Mouse (Mus musculus) cerebellum, adult 18-20 months (tissue): ENCODE measurements around the gene H2-Oa.

Experiments used
- DNase-seq, 2 experiments: peaks; one replicate each; pipeline ENCODE4 v3.0.0; 2021

H2-Oa gene

GRCm38 (mm10) chr17:34122188-34122984 lies 30.2 kb downstream of the H2-Oa start, which contains the start of gene Brd2:
Gene Brd2 (minus strand): TSS chr17:34122634.
- DNase-seq: peak; percentile 96 to 99

GRCm38 (mm10) chr17:34123111-34123510 lies 31.0 kb downstream of the H2-Oa start:
- DNase-seq: no peak

GRCm38 (mm10) chr17:34123518-34123917 lies 31.4 kb downstream of the H2-Oa start:
- DNase-seq: no peak

GRCm38 (mm10) chr17:34124649-34125048 lies 32.5 kb downstream of the H2-Oa start:
- no peak for DNase-seq

GRCm38 (mm10) chr17:34126826-34127420 lies 34.8 kb downstream of the H2-Oa start:
- DNase-seq: no peak

- DNase-seq: peak; percentile 69 to 82
Observed at GRCm38 (mm10) chr17:34127475-34127874, 35.3 kb downstream of the H2-Oa start.

GRCm38 (mm10) chr17:34128264-34128937 lies 36.3 kb downstream of the H2-Oa start:
- DNase-seq: no peak

- DNase-seq: no peak
Observed at GRCm38 (mm10) chr17:34128944-34129791, 37.0 kb downstream of the H2-Oa start.

GRCm38 (mm10) chr17:34130073-34130947 lies 38.2 kb downstream of the H2-Oa start:
- no peak for DNase-seq

GRCm38 (mm10) chr17:34131911-34132310 lies 39.8 kb downstream of the H2-Oa start:
- DNase-seq: no peak

- DNase-seq: no peak
Observed at GRCm38 (mm10) chr17:34133289-34133688, 41.1 kb downstream of the H2-Oa start.

GRCm38 (mm10) chr17:34134451-34134850 lies 42.3 kb downstream of the H2-Oa start:
- DNase-seq: no peak

- DNase-seq: peak; percentile 97 to 99
Observed at GRCm38 (mm10) chr17:34135297-34136224, 43.4 kb downstream of the H2-Oa start.

GRCm38 (mm10) chr17:34137601-34138000 lies 45.5 kb downstream of the H2-Oa start:
- DNase-seq: no peak

- no peak for DNase-seq
Observed at GRCm38 (mm10) chr17:34138655-34139054, 46.5 kb downstream of the H2-Oa start.

- DNase-seq: no peak
Observed at GRCm38 (mm10) chr17:34139416-34139815, 47.3 kb downstream of the H2-Oa start.

GRCm38 (mm10) chr17:34140240-34140639 lies 48.1 kb downstream of the H2-Oa start:
- DNase-seq: no peak

GRCm38 (mm10) chr17:34141448-34141847 lies 49.3 kb downstream of the H2-Oa start:
- DNase-seq: no peak

GRCm38 (mm10) chr17:34142456-34143010 lies 50.4 kb downstream of the H2-Oa start:
- no peak for DNase-seq

GRCm38 (mm10) chr17:34143033-34143432 lies 50.9 kb downstream of the H2-Oa start, which contains the start of gene H2-DMb2:
Gene H2-DMb2 (plus strand): TSS chr17:34143307.
- no peak for DNase-seq
